Mouse (Mus musculus): ENCODE measurements at regions not wholly inside any gene's neighbourhood (a gene's known extent, or its start where the extent isn't known, plus 50 kb on each side); places are given as distances from the start of the nearest gene placed in this dataset.

DNA sequence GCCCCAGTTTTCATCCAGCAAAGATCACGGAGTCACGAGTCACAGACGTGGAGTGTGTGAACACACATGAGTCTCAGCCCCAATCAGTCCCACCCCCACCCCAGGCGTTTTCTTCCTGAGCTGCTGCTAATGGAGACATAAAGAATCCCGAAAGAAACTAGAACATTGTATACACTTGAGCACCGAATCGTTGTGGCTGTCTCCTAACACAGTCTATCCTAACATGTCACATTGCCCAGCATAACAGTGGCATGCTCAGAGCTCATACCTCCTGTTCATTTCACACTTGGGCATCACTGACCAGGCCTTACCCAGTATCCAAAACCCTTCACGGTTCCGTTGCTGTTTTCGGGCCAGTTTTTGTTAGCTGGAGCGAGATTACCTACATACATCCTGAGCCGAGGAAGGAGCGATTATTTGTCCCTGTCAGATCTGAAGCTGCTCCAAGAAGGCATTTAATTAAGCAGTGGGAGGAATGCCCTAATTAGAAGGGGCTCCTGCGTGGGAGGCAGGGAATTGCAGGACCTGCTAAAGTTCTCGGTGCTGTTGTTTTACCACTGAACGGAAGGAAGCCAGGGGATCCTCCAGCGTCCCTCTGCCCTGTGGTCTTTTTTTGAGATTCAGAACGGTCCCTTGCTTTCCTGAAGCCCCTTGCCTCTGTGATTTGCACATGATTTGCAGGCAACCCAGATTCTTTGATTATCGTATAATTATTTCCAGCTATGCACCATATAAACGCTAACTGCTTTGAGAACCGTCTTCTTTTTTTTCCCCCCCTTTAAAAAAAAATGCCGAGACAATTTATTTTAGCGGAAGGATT is 53.4 kb upstream of the Nap1l1 start:
- DNase-seq (ENCODE audit: low read depth, low spot score), result no peak

DNA sequence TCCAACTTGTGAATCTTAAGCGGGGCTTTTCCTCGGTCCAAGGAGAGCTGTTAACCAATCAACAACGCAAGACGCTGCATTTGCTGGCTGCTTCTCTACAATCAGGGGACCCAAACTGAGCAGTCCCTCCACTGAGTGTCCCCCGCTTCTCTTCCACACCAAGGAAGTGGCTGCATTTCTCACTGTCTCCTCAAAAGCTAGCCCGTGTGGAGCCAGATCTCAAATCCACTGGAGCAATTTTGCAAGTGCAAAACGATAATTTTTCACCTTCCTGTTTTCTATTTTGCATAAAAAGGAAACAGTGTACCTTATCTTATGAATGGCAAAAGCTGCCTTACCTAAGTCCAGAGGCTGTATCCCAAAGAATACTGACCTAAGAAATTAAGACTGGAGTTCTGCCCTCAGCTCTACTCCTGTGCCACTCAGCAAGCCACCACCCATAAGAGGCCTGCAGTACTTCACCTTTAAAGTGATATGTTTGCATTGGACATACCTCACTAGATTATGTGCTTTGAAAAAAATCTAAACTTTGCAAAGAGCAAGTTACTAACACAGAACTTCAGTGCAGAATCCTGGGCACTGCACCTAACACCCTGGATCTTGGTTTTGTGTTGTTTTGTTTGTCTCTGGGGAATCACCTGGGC is 52.7 kb upstream of the Nap1l1 start:
- no peak for DNase-seq (ENCODE audit: low read depth, low spot score)

DNA sequence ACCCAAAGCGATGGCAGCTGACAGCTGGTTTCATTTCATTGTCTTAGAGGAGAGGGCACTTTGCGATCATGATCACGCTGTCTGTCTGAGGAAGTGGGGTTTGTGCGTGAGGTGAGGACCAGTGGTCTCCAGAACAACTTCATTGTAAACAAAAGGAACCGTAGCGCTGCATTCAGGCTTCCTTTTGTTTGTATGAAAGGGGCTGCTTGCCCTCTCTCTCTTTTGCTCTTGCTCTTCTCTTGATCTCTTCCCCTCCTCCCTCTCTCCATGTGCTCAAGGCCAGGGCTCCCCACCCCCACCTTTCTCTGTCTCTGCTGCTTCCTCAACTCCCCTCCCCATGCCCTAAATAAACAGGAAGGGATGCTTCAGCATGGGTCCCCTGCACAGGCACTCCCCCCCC is 51.0 kb upstream of the Nap1l1 start:
- no peak for DNase-seq (ENCODE audit: low read depth, low spot score)

DNA sequence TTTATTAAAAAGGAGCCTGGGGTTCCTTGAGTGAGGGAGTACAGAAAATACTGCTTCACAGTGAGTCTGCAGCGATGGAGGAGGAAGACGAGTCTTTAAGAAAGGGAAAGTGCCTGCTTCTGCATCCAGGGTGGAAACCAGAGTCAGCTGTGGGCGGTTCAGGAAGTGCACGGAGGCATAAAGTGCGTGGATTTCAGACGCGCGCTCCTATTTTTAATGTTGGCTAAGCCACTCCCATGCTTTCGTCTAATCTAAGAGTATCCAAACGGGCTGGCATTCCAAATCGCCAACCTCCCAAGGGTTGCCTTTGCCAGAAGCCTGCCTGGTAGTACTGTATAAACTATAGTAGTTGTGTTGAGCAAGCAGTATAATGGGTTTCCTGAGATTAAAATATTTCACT is 50.4 kb upstream of the Nap1l1 start:
- DNase-seq (ENCODE audit: low read depth, low spot score), result no peak
